24 mouse cellular contexts compared by ENCODE assay signal in the genomic region with DNA sequence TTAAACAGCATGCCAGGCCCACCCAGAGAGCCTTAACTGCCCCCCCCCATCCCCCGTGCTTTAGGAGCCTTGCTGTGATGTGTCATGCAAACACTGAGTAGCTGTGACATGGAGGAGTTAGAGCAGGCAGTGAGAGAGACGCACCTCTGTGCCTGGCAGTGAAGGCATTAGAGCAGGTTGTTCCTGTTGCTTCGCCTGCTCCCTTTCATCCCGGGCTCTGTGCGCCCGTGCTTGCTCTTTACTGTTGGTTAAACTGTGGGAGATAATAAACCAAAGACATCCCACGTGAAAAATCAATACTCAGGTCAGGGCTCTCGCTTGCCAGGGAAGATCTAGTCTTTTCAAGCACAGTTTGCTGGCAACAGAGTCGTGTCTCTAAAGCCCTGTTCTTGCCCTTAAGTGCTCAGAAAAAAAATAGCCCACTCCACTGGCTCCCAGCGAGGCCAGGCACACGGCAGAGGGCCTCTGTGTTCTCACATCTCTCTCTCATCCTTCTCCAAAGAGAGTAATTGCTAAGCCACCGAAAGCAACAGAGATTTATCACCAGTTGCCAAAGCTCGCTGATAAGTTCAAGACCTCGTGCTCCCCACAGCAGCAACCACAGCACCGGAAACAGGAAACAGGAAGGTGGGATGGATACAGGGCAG.
DNase-seq lines count a peak whose midpoint lies in the region; ATAC-seq and TF ChIP-seq lines count a peak whose summit lies in the region.
"Had no signal": no experiment of that assay in that cellular context is flagged by ENCODE, and none has a peak within 500 bp of the region (broad histone marks: within the 10 kb centered on the region; RNA-seq: fewer than 3 reads in every experiment).

No protein-coding gene starts in this region.

- H3K4me2 ChIP-seq in forebrain, embryonic 14.5 days (ENCODE audit: low read length): no peak overlapping the region
- H3K4me2 ChIP-seq in forebrain, embryonic 11.5 days (ENCODE audit: low read depth, low read length, severe bottlenecking): no peak overlapping the region
- no peak overlapping the region for H3K4me2 ChIP-seq in midbrain, embryonic 14.5 days (ENCODE audit: low read length)
- no peak overlapping the region for H3K4me2 ChIP-seq in midbrain, postnatal 0 days (ENCODE audit: low read depth, low read length, poor library complexity, severe bottlenecking)
- H3K4me2 ChIP-seq in midbrain, embryonic 16.5 days (ENCODE audit: low read length): no peak overlapping the region
- H3K4me2 ChIP-seq: hindbrain, embryonic 15.5 days; liver, embryonic 11.5 days; neural tube, embryonic 15.5 days had no signal

- ATAC-seq in forebrain, embryonic 14.5 days: no peak
- no peak for ATAC-seq in forebrain, embryonic 11.5 days (replicated peaks; ENCODE audit: low FRiP score)
- no peak for ATAC-seq in midbrain, embryonic 14.5 days (ENCODE audit: low FRiP score, low TSS enrichment)
- no peak for ATAC-seq in midbrain, postnatal 0 days (ENCODE audit: low FRiP score)
- ATAC-seq in midbrain, embryonic 16.5 days: peak; percentile 56; the same call in 1 of the 2 replicates

- H3K27me3 ChIP-seq in forebrain, embryonic 14.5 days (replicated peaks; ENCODE audit: control insufficient read depth, insufficient read depth, low read length): no peaks in the 10 kb centered on the region
- no peaks in the 10 kb centered on the region for H3K27me3 ChIP-seq in forebrain, embryonic 11.5 days (ENCODE audit: control insufficient read depth, insufficient read depth, low read length)
- no peaks in the 10 kb centered on the region for H3K27me3 ChIP-seq in midbrain, embryonic 14.5 days (ENCODE audit: control insufficient read depth, insufficient read depth, low read length)
- H3K27me3 ChIP-seq in midbrain, postnatal 0 days (ENCODE audit: insufficient read depth, low read length): no peaks in the 10 kb centered on the region
- no peaks in the 10 kb centered on the region for H3K27me3 ChIP-seq in midbrain, embryonic 16.5 days (ENCODE audit: control insufficient read depth, insufficient read depth, low read depth, low read length)
- H3K27me3 ChIP-seq: hindbrain, embryonic 15.5 days; megakaryocyte, embryonic 14.5 days; neural tube, embryonic 15.5 days had no signal

- intact Hi-C loops in gastrocnemius, postnatal 36 days (cut with DNase I): no loop called here

- H3K4me1 ChIP-seq in forebrain, embryonic 14.5 days (ENCODE audit: control insufficient read depth, insufficient read depth, low read length): no peaks in the 10 kb centered on the region
- no peaks in the 10 kb centered on the region for H3K4me1 ChIP-seq in forebrain, embryonic 11.5 days (replicated peaks; ENCODE audit: control insufficient read depth, insufficient read depth, low read length)
- H3K4me1 ChIP-seq in midbrain, embryonic 14.5 days (ENCODE audit: control insufficient read depth, insufficient read depth, low read length): no peaks in the 10 kb centered on the region
- no peaks in the 10 kb centered on the region for H3K4me1 ChIP-seq in midbrain, postnatal 0 days (ENCODE audit: insufficient read depth, low read length)
- peaks cover 2% of the 10 kb centered on the region; the same call in 1 of the 2 replicates for H3K4me1 ChIP-seq in midbrain, embryonic 16.5 days (ENCODE audit: control insufficient read depth, insufficient read depth, low read length)
- H3K4me1 ChIP-seq: megakaryocyte, embryonic 14.5 days had no signal

- no peak overlapping the region for H3K4me3 ChIP-seq in forebrain, embryonic 14.5 days (ENCODE audit: low read depth, low read length)
- H3K4me3 ChIP-seq in forebrain, embryonic 11.5 days (ENCODE audit: low read depth, low read length): no peak overlapping the region
- no peak overlapping the region for H3K4me3 ChIP-seq in midbrain, embryonic 14.5 days (replicated peaks; ENCODE audit: low read depth, low read length)
- H3K4me3 ChIP-seq in midbrain, postnatal 0 days (ENCODE audit: low read depth, low read length): no peak overlapping the region
- no peak overlapping the region for H3K4me3 ChIP-seq in midbrain, embryonic 16.5 days (ENCODE audit: low read depth, low read length)
- H3K4me3 ChIP-seq: forebrain, embryonic 10.5 days; gastrocnemius, adult 2 months; hindbrain, embryonic 15.5 days; layer of hippocampus, adult 2 months; megakaryocyte, embryonic 14.5 days; myocyte; neural tube, embryonic 15.5 days had no signal

- H3K9ac ChIP-seq in forebrain, embryonic 14.5 days (ENCODE audit: low read length): no peak overlapping the region
- H3K9ac ChIP-seq in forebrain, embryonic 11.5 days (ENCODE audit: low read length): no peak overlapping the region
- no peak overlapping the region for H3K9ac ChIP-seq in midbrain, embryonic 14.5 days (replicated peaks; ENCODE audit: low read length)
- no peak overlapping the region for H3K9ac ChIP-seq in midbrain, postnatal 0 days (replicated peaks; ENCODE audit: low read length, poor library complexity, severe bottlenecking)
- H3K9ac ChIP-seq in midbrain, embryonic 16.5 days (ENCODE audit: low read depth, low read length): no peak overlapping the region
- H3K9ac ChIP-seq: hindbrain, embryonic 15.5 days; neural tube, embryonic 15.5 days had no signal

- H3K36me3 ChIP-seq in forebrain, embryonic 14.5 days (ENCODE audit: control insufficient read depth, insufficient read depth, low read length): no peaks in the 10 kb centered on the region
- H3K36me3 ChIP-seq in forebrain, embryonic 11.5 days (ENCODE audit: control insufficient read depth, insufficient read depth, low read length): no peaks in the 10 kb centered on the region
- H3K36me3 ChIP-seq in midbrain, embryonic 14.5 days (ENCODE audit: control insufficient read depth, insufficient read depth, low read length): no peaks in the 10 kb centered on the region
- H3K36me3 ChIP-seq in midbrain, postnatal 0 days (ENCODE audit: insufficient read depth, low read length): no peaks in the 10 kb centered on the region
- no peaks in the 10 kb centered on the region for H3K36me3 ChIP-seq in midbrain, embryonic 16.5 days (ENCODE audit: control insufficient read depth, insufficient read depth, low read length)
- H3K36me3 ChIP-seq: forebrain, embryonic 10.5 days; hindbrain, embryonic 15.5 days; neural tube, embryonic 15.5 days had no signal

- 64% methylated on average over 15 of the region's 15 CpGs for WGBS in forebrain, embryonic 14.5 days
- WGBS in forebrain, embryonic 11.5 days: 65% methylated on average over 15 of the region's 15 CpGs
- WGBS in midbrain, embryonic 14.5 days: 51% methylated on average over 15 of the region's 15 CpGs
- 46% methylated on average over 15 of the region's 15 CpGs for WGBS in midbrain, postnatal 0 days
- 42% methylated on average over 15 of the region's 15 CpGs for WGBS in midbrain, embryonic 16.5 days

- no peaks in the 10 kb centered on the region for H3K9me3 ChIP-seq in forebrain, embryonic 14.5 days (replicated peaks; ENCODE audit: control insufficient read depth, low read length)
- H3K9me3 ChIP-seq in forebrain, embryonic 11.5 days (ENCODE audit: control insufficient read depth, low read length): no peaks in the 10 kb centered on the region
- no peaks in the 10 kb centered on the region for H3K9me3 ChIP-seq in midbrain, embryonic 14.5 days (ENCODE audit: control insufficient read depth, low read length)
- H3K9me3 ChIP-seq in midbrain, postnatal 0 days (ENCODE audit: low read length): no peaks in the 10 kb centered on the region
- H3K9me3 ChIP-seq in midbrain, embryonic 16.5 days (replicated peaks; ENCODE audit: control insufficient read depth, low read length, poor library complexity, severe bottlenecking): no peaks in the 10 kb centered on the region
- H3K9me3 ChIP-seq: forebrain, embryonic 10.5 days; hindbrain, embryonic 15.5 days; neural tube, embryonic 15.5 days had no signal

- H3K27ac ChIP-seq in forebrain, embryonic 14.5 days (ENCODE audit: low read depth, low read length): no peak overlapping the region
- no peak overlapping the region for H3K27ac ChIP-seq in forebrain, embryonic 11.5 days (ENCODE audit: low read depth, low read length)
- H3K27ac ChIP-seq in midbrain, embryonic 14.5 days (replicated peaks; ENCODE audit: low read depth, low read length): no peak overlapping the region
- H3K27ac ChIP-seq in midbrain, postnatal 0 days (ENCODE audit: low read depth, low read length): no peak overlapping the region
- H3K27ac ChIP-seq in midbrain, embryonic 16.5 days (ENCODE audit: low read length): no peak overlapping the region
- H3K27ac ChIP-seq: forebrain, embryonic 10.5 days; gastrocnemius, adult 2 months; hindbrain, embryonic 15.5 days; layer of hippocampus, adult 2 months; neural tube, embryonic 15.5 days had no signal

- no peak for TF ChIP-seq CTCF in midbrain, postnatal 0 days (IDR thresholded peaks at IDR 0.05)

- DNase-seq in forebrain, embryonic 14.5 days (ENCODE audit: low spot score): peak; percentile 35
- no peak for DNase-seq in forebrain, embryonic 11.5 days (ENCODE audit: low spot score)
- DNase-seq in midbrain, embryonic 14.5 days: peak; percentile 50
- no peak for DNase-seq in midbrain, postnatal 0 days (ENCODE audit: low spot score)
- DNase-seq in brain, adult 2 months (ENCODE audit: low read depth, low spot score): peak; percentile 8
- DNase-seq in ovary, adult 18-20 months (ENCODE audit: low spot score): no peak
- DNase-seq in gastrocnemius, postnatal 36 days: no peak
- DNase-seq: adrenal gland, adult 2 months; B cell, adult 2 months; cerebellum, adult 9-10 months; gastrocnemius, adult 2 months; heart, postnatal 4 days; kidney, adult 2 months; kidney, postnatal 14 days; left cerebral cortex, postnatal 4 days; lung, adult 2 months had no signal

Comparison
In these comparisons a context has a peak if more than half of its experiments do, and no peak if none do; other contexts are left out.
1. DNase-seq: peak in forebrain, embryonic 14.5 days (single experiment), midbrain, embryonic 14.5 days (single experiment) and brain, adult 2 months (single experiment); none in forebrain, embryonic 11.5 days (single experiment), midbrain, postnatal 0 days (single experiment), ovary, adult 18-20 months (single experiment) and gastrocnemius, postnatal 36 days (0 of 2).